Mouse (Mus musculus): ENCODE data around the gene Ift57. TPM values are rescaled to one million over a fixed set of nuclear protein-coding genes. Genes with fewer than 3 reads are reported as not detected.

Ift57 gene
- total RNA-seq (2015) (42.0 and 48.9 TPM in 2 replicates), total RNA-seq (2017) (60.5 and 74.2 TPM in 2 replicates)

GRCm38 (mm10) chr16:49698620-49699525, at the start of gene Ift57:
Gene Ift57 (plus strand): TSS chr16:49699233.
- ATAC-seq (replicated peaks; ENCODE audit: poor library complexity): peak; percentile 97

- no peak for ATAC-seq (replicated peaks; ENCODE audit: poor library complexity)
These were observed 41.9 kb upstream of the Ift57 start for GRCm38 (mm10) chr16:49657182-49657581.

GRCm38 (mm10) chr16:49658029-49658428, 41.0 kb upstream of the Ift57 start:
- no peak for ATAC-seq (replicated peaks; ENCODE audit: poor library complexity)

GRCm38 (mm10) chr16:49659131-49659530, 39.9 kb upstream of the Ift57 start:
- ATAC-seq (replicated peaks; ENCODE audit: poor library complexity): no peak

- peak; percentile 58; the same call in 1 of the 2 replicates for ATAC-seq (replicated peaks; ENCODE audit: poor library complexity)
These were observed 38.9 kb upstream of the Ift57 start for GRCm38 (mm10) chr16:49660111-49660510.

GRCm38 (mm10) chr16:49662201-49662600, 36.8 kb upstream of the Ift57 start:
- ATAC-seq (replicated peaks; ENCODE audit: poor library complexity): no peak

GRCm38 (mm10) chr16:49664677-49665076, 34.4 kb upstream of the Ift57 start:
- ATAC-seq (replicated peaks; ENCODE audit: poor library complexity): no peak

- ATAC-seq (replicated peaks; ENCODE audit: poor library complexity): no peak
These were observed 19.4 kb upstream of the Ift57 start for GRCm38 (mm10) chr16:49679666-49680065.

- ATAC-seq (replicated peaks; ENCODE audit: poor library complexity): no peak
These were observed 14.1 kb upstream of the Ift57 start for GRCm38 (mm10) chr16:49684961-49685360.

GRCm38 (mm10) chr16:49699821-49700220, 788 bp downstream of the Ift57 start:
- peak; percentile 17; the same call in 1 of the 2 replicates for ATAC-seq (replicated peaks; ENCODE audit: poor library complexity)

- ATAC-seq (replicated peaks; ENCODE audit: poor library complexity): 0 out of 2 replicates have a peak, but pooled peaks have one; percentile 20
These were observed 9.0 kb downstream of the Ift57 start for GRCm38 (mm10) chr16:49708074-49708473.

- no peak for ATAC-seq (replicated peaks; ENCODE audit: poor library complexity)
These were observed 11.2 kb downstream of the Ift57 start for GRCm38 (mm10) chr16:49710188-49710587.

- ATAC-seq (replicated peaks; ENCODE audit: poor library complexity): peak; percentile 91
These were observed 14.3 kb downstream of the Ift57 start for GRCm38 (mm10) chr16:49713302-49713701.

GRCm38 (mm10) chr16:49720671-49721070, 21.6 kb downstream of the Ift57 start:
- ATAC-seq (replicated peaks; ENCODE audit: poor library complexity): no peak

- ATAC-seq (replicated peaks; ENCODE audit: poor library complexity): no peak
These were observed 22.6 kb downstream of the Ift57 start for GRCm38 (mm10) chr16:49721678-49722077.

- no peak for ATAC-seq (replicated peaks; ENCODE audit: poor library complexity)
These were observed 24.2 kb downstream of the Ift57 start for GRCm38 (mm10) chr16:49723222-49723621.

GRCm38 (mm10) chr16:49724232-49724631, 25.2 kb downstream of the Ift57 start:
- peak; percentile 29; the same call in 1 of the 2 replicates for ATAC-seq (replicated peaks; ENCODE audit: poor library complexity)

GRCm38 (mm10) chr16:49724931-49725330, 25.9 kb downstream of the Ift57 start:
- no peak for ATAC-seq (replicated peaks; ENCODE audit: poor library complexity)

- no peak for ATAC-seq (replicated peaks; ENCODE audit: poor library complexity)
These were observed 26.4 kb downstream of the Ift57 start for GRCm38 (mm10) chr16:49725446-49725845.

GRCm38 (mm10) chr16:49726216-49726615, 27.2 kb downstream of the Ift57 start:
- no peak for ATAC-seq (replicated peaks; ENCODE audit: poor library complexity)

GRCm38 (mm10) chr16:49726761-49727160, 27.7 kb downstream of the Ift57 start:
- peak; percentile 93 for ATAC-seq (replicated peaks; ENCODE audit: poor library complexity)

GRCm38 (mm10) chr16:49736536-49736935, 37.5 kb downstream of the Ift57 start:
- ATAC-seq (replicated peaks; ENCODE audit: poor library complexity): no peak
